Mouse (Mus musculus): Measurements from ENCODE around the gene Fgfr2. TPM values are rescaled to one million over a fixed set of nuclear protein-coding genes. Genes with fewer than 3 reads are reported as not detected.

Gene Fgfr2
- polyA plus RNA-seq, 1 experiment: 14.7 TPM

- Histone ChIP-seq H3K27me3 (ENCODE audit: control insufficient read depth, insufficient read depth, low read length) (no peaks in the 10 kb centered on the region), H3K4me3 (ENCODE audit: low read depth, low read length) (no peak overlapping the region), H3K27ac (ENCODE audit: insufficient read depth, low read depth, low read length) (0 out of 2 replicates have a peak overlapping the region, but pooled peaks have one; percentile 5), H3K36me3 (ENCODE audit: control insufficient read depth, insufficient read depth, low read length) (no peaks in the 10 kb centered on the region), H3K4me1 (ENCODE audit: control insufficient read depth, insufficient read depth, insufficient read length, low read length) (peaks cover 20% of the 10 kb centered on the region; the same call in 1 of the 2 replicates)
- no peak for TF ChIP-seq CTCF (IDR thresholded peaks at IDR 0.05; ENCODE audit: extremely low read depth, insufficient read length, insufficient replicate concordance, low read depth, low read length)
- TF ChIP-seq POLR2A (IDR thresholded peaks at IDR 0.05; ENCODE audit: low read depth, low read length): no peak
- WGBS: 16% methylated on average over 2 of the region's 2 CpGs
Observed at GRCm38 (mm10) chr7:130654562-130654961, 2468.6 kb downstream of the Fgfr2 start.

- no peak overlapping the region for H3K4me3 ChIP-seq (ENCODE audit: low read depth, low read length)
- no peaks in the 10 kb centered on the region for H3K36me3 ChIP-seq (ENCODE audit: control insufficient read depth, insufficient read depth, low read length)
- H3K27me3 ChIP-seq (ENCODE audit: control insufficient read depth, insufficient read depth, low read length): no peaks in the 10 kb centered on the region
- no peak for TF ChIP-seq CTCF (IDR thresholded peaks at IDR 0.05; ENCODE audit: extremely low read depth, insufficient read length, insufficient replicate concordance, low read depth, low read length)
- TF ChIP-seq POLR2A (IDR thresholded peaks at IDR 0.05; ENCODE audit: low read depth, low read length): no peak
- WGBS: 79% methylated on average over 6 of the region's 6 CpGs
- H3K4me1 ChIP-seq (ENCODE audit: control insufficient read depth, insufficient read depth, insufficient read length, low read length): peaks cover 32% of the 10 kb centered on the region; the same call in 1 of the 2 replicates
- no peak overlapping the region for H3K27ac ChIP-seq (ENCODE audit: insufficient read depth, low read depth, low read length)
Observed at GRCm38 (mm10) chr7:130653036-130653555, 2470.1 kb downstream of the Fgfr2 start.

GRCm38 (mm10) chr7:130650621-130651020 lies 2472.5 kb downstream of the Fgfr2 start:
- peaks cover 37% of the 10 kb centered on the region; the same call in 1 of the 2 replicates for H3K4me1 ChIP-seq (ENCODE audit: control insufficient read depth, insufficient read depth, insufficient read length, low read length)

GRCm38 (mm10) chr7:130649257-130649656 lies 2473.9 kb downstream of the Fgfr2 start:
- 26% methylated on average over 7 of the region's 7 CpGs for WGBS
- H3K27ac ChIP-seq (ENCODE audit: insufficient read depth, low read depth, low read length): peak overlapping the region; percentile 19; the same call in 1 of the 2 replicates
- no peak for TF ChIP-seq CTCF (IDR thresholded peaks at IDR 0.05; ENCODE audit: extremely low read depth, insufficient read length, insufficient replicate concordance, low read depth, low read length)
- no peak for TF ChIP-seq POLR2A (IDR thresholded peaks at IDR 0.05; ENCODE audit: low read depth, low read length)

More at GRCm38 (mm10) chr7:130650621-130651020, 2472.5 kb downstream of the Fgfr2 start:
- TF ChIP-seq CTCF (IDR thresholded peaks at IDR 0.05; ENCODE audit: extremely low read depth, insufficient read length, insufficient replicate concordance, low read depth, low read length) (no peak), POLR2A (IDR thresholded peaks at IDR 0.05; ENCODE audit: low read depth, low read length) (no peak)
- WGBS: 87% methylated on average over 5 of the region's 5 CpGs
- Histone ChIP-seq H3K36me3 (ENCODE audit: control insufficient read depth, insufficient read depth, low read length) (no peaks in the 10 kb centered on the region), H3K4me3 (ENCODE audit: low read depth, low read length) (no peak overlapping the region), H3K27ac (ENCODE audit: insufficient read depth, low read depth, low read length) (no peak overlapping the region), H3K27me3 (ENCODE audit: control insufficient read depth, insufficient read depth, low read length) (no peaks in the 10 kb centered on the region)

GRCm38 (mm10) chr7:130648061-130648460 lies 2475.1 kb downstream of the Fgfr2 start:
- 39% methylated on average over 4 of the region's 4 CpGs for WGBS
- H3K27me3 ChIP-seq (ENCODE audit: control insufficient read depth, insufficient read depth, low read length): no peaks in the 10 kb centered on the region
- H3K27ac ChIP-seq (ENCODE audit: insufficient read depth, low read depth, low read length): 0 out of 2 replicates have a peak overlapping the region, but pooled peaks have one; percentile 42
- no peak; the same call in 1 of the 2 replicates for TF ChIP-seq CTCF (IDR thresholded peaks at IDR 0.05; ENCODE audit: extremely low read depth, insufficient read length, insufficient replicate concordance, low read depth, low read length)
- no peak for TF ChIP-seq POLR2A (IDR thresholded peaks at IDR 0.05; ENCODE audit: low read depth, low read length)
- no peaks in the 10 kb centered on the region for H3K36me3 ChIP-seq (ENCODE audit: control insufficient read depth, insufficient read depth, low read length)
- H3K4me3 ChIP-seq (ENCODE audit: low read depth, low read length): no peak overlapping the region
- H3K4me1 ChIP-seq (ENCODE audit: control insufficient read depth, insufficient read depth, insufficient read length, low read length): peaks cover 30% of the 10 kb centered on the region; the same call in 1 of the 2 replicates

More at GRCm38 (mm10) chr7:130649257-130649656, 2473.9 kb downstream of the Fgfr2 start:
- Histone ChIP-seq H3K4me1 (ENCODE audit: control insufficient read depth, insufficient read depth, insufficient read length, low read length) (peaks cover 31% of the 10 kb centered on the region; the same call in 1 of the 2 replicates), H3K4me3 (ENCODE audit: low read depth, low read length) (no peak overlapping the region), H3K27me3 (ENCODE audit: control insufficient read depth, insufficient read depth, low read length) (no peaks in the 10 kb centered on the region), H3K36me3 (ENCODE audit: control insufficient read depth, insufficient read depth, low read length) (no peaks in the 10 kb centered on the region)

GRCm38 (mm10) chr7:130646762-130647139 lies 2476.4 kb downstream of the Fgfr2 start:
- WGBS: under 1% methylated on average over 18 of the region's 18 CpGs
- H3K27ac ChIP-seq (ENCODE audit: insufficient read depth, low read depth, low read length): peak overlapping the region; percentile 97
- H3K4me3 ChIP-seq (ENCODE audit: low read depth, low read length): peak overlapping the region; percentile 66
- TF ChIP-seq POLR2A (IDR thresholded peaks at IDR 0.05; ENCODE audit: low read depth, low read length) (0 out of 2 replicates have a peak, but pooled peaks have one; percentile 33), CTCF (IDR thresholded peaks at IDR 0.05; ENCODE audit: extremely low read depth, insufficient read length, insufficient replicate concordance, low read depth, low read length) (no peak)
- no peaks in the 10 kb centered on the region for H3K36me3 ChIP-seq (ENCODE audit: control insufficient read depth, insufficient read depth, low read length)
- H3K27me3 ChIP-seq (ENCODE audit: control insufficient read depth, insufficient read depth, low read length): no peaks in the 10 kb centered on the region
- H3K4me1 ChIP-seq (ENCODE audit: control insufficient read depth, insufficient read depth, insufficient read length, low read length): peaks cover 31% of the 10 kb centered on the region; the same call in 1 of the 2 replicates

GRCm38 (mm10) chr7:130645994-130646761 lies 2477.0 kb downstream of the Fgfr2 start:
- peak overlapping the region; percentile 66 for H3K4me3 ChIP-seq (ENCODE audit: low read depth, low read length)
- 0 out of 2 replicates have a peak, but pooled peaks have one; percentile 4 for TF ChIP-seq CTCF (IDR thresholded peaks at IDR 0.05; ENCODE audit: extremely low read depth, insufficient read length, insufficient replicate concordance, low read depth, low read length)
- no peak; the same call in 1 of the 2 replicates for TF ChIP-seq POLR2A (IDR thresholded peaks at IDR 0.05; ENCODE audit: low read depth, low read length)
- H3K27me3 ChIP-seq (ENCODE audit: control insufficient read depth, insufficient read depth, low read length): no peaks in the 10 kb centered on the region
- peak overlapping the region; percentile 97 for H3K27ac ChIP-seq (ENCODE audit: insufficient read depth, low read depth, low read length)
- H3K4me1 ChIP-seq (ENCODE audit: control insufficient read depth, insufficient read depth, insufficient read length, low read length): peaks cover 31% of the 10 kb centered on the region; the same call in 1 of the 2 replicates
- H3K36me3 ChIP-seq (ENCODE audit: control insufficient read depth, insufficient read depth, low read length): no peaks in the 10 kb centered on the region
- under 1% methylated on average over 54 of the region's 55 CpGs for WGBS

All from small intestine, adult 2 months (tissue).